Mouse (Mus musculus): ENCODE data around the gene Ank3.

- TF ChIP-seq CTCF (IDR thresholded peaks at IDR 0.05; ENCODE audit: low read depth) (no peak), EP300 (IDR thresholded peaks at IDR 0.05; ENCODE audit: low read depth) (no peak)
Measured at GRCm38 (mm10) chr10:69965085-69965484, 566.5 kb downstream of the Ank3 start.
